Mouse (Mus musculus): ENCODE results near the gene Sult6b2. TPM values are rescaled to one million over a fixed set of nuclear protein-coding genes. Genes with fewer than 3 reads are reported as not detected.
A peak's percentile ranks its signal among the peaks of the same experiment; 100 is the strongest.

Sult6b2 gene
- total RNA-seq, 2 experiments from 2014 or later, result not detected

DNA sequence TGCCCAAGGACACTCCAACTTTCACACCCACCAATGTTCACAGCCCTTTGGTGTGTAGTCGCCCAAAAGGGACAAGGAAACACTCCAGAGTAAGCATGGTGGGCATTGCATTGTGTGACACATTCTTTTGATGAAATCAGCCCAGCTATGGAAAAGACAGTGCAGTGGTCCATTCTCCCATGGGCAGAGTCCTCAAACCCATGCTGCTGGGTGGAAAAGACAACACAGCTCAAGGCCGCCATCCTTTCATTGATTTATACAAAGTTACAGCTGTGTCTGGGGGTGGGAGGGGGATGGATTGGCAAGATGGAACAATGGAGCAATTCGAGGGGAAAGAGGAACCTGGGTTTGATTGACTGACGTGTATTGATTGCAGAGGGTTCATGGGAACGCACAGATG lies 8.7 kb upstream of the Sult6b2 start:
- no peak for DNase-seq (ENCODE audit: low spot score in 2 of 2)

DNA sequence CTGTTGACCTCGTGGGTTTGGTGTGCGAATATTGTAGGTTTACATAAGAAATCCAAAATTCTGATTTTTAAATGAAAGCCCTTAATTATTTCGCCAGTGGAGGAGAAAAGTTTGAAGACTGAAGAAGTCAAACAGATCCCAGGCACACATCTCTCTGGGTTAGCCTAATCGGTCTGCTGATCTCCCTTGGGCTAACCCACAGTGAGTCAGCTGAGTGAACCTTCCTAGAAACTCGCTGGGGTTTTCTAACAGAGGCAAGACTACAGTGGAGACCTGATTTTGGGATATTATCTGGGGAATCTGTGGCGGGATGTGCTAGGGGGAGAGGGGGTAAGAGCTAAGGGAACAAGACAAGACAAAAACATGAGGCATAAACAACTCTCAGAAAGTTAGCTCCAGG lies 5.9 kb upstream of the Sult6b2 start:
- no peak for DNase-seq (ENCODE audit: low spot score in 2 of 2)

GRCm38 (mm10) chr6:142809373-142810098 lies 5.2 kb upstream of the Sult6b2 start:
- DNase-seq (ENCODE audit: low spot score in 2 of 2), result no peak

DNA sequence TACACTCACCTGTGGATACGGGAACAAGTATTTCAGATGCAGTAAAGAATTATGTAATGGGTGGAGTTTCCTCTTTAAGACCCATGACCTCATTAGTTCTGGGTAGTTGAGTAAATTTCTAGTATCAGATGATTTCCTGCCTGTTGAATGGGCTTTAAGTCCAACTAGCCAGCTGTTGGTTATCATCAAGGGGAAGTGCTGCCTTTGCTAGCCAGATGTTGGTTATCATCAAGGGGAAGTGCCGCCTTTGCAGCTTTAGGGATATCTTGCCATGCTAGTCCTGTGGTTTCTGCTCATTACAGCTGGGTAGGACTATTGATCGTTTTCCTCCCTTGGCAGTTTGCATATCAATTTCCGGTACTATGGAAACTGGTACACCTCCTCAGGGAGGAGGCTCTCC lies 2.0 kb upstream of the Sult6b2 start:
- DNase-seq (ENCODE audit: low spot score in 2 of 2), result no peak

DNA sequence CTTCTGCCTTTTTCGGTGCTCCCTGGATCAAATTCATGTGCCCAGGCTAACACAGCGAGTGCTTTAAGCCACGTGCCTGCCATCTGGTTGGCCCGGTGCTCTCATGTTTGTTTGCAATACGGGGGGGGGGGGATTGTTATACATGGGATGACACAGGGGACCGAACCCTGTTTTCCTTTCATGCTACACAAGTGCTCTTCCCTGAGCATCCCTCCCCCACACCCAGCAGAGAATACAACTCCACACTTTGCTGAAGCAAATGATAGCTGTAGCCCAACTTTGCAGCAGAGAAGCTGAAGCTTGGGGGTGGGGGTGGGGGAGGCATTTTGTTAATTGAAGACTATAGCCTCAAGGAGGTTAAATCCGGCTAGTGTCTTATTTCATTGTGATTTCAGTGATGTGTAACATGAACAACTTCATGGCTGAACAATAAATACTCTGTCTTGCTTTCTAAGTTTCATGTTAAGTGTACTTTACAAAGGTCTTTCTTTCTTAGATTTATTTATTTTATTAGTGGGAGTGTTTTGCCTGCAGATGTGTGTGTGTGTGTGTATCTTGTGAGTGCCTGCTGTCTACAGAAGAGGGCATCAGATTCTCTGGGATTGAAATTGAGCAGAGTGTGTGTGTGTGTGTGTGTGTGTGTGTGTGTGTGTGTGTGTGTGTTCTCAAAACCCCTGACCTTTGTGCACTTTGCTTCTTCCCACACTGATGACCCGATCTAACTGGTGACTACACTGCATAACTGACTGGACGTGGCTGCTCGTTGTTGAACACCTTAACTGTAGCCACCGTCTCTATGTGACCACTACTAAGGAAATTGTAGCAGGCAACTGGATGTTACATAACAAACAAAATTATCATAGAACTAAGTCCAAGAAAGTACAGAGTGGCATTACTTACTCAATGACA lies 1.4 kb downstream of the Sult6b2 start:
- DNase-seq (ENCODE audit: low spot score in 2 of 2), result no peak

- no peak for DNase-seq (ENCODE audit: low spot score in 2 of 2)
These were observed 2.6 kb downstream of the Sult6b2 start for GRCm38 (mm10) chr6:142801687-142802086.

DNA sequence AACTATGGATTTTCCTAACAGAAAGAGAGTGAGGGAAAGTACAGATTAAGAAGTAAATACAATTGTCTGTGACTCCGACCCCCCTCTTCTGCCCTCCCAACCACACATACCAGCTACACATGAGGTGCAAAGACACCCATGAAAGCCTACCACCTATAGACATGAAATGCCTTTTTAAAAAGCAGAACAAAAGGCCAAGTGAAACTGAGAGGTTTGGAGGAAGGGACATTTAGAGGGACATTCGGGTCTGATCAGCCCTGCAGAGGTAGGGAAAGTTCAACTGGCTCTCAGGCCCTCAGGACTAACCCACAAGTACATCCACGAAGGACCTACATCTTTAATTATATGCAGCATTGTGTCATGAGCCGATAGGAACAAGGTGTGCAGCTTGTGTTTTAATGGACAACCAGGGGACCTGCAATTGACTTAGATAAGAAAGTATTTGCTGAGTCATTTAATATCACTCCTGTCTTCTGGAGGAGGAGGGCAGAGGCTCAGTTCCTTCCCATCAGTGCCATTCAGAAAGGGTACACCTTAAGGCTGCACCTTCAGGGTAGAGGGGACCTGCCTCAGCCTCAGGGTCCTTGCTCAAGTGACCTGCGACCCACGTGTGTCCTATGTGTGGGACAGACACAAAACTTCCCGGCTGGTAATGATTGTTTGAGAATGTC lies 4.5 kb downstream of the Sult6b2 start:
- DNase-seq (ENCODE audit: low spot score in 2 of 2), result no peak

GRCm38 (mm10) chr6:142798837-142799236 lies 5.5 kb downstream of the Sult6b2 start:
- DNase-seq (ENCODE audit: low spot score in 2 of 2), result no peak

GRCm38 (mm10) chr6:142797996-142798395 lies 6.3 kb downstream of the Sult6b2 start:
- no peak for DNase-seq (ENCODE audit: low spot score in 2 of 2)

DNA sequence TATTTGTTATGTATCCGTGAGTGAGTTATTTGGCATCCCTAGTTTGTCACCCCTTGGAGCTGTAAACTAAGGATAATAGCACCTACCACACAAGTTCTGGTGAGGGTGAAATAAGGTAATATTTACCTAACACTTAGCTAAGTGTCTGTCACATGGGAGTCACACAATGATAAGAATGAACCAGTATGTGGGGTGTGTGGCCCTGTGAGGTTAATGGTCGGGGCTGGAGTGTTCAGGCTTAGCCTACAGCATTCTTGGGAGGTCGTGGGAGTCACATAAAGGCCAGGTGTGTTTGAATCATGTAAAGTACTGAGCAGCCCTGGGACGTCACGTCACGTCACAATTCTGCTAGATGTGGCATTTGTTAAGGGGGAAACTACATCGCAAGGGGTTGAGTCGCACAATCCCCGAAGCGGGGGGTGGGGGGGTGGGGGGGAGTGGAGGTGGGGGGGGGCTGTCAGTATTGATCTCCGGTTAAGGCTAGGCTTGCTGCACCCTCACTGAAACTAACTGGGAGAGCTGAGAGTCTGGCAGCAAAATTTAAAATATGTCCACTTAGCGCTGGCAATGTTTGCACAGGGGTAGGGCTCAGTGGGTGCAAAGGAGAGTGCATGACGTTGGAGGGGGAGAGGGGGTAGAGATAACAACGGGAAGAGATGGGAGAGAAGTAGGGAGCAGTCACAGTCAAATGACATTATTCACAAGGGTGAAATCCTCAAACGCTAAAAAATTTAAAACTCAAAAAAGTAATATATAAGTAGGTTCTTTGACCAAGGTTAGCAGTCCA lies 8.5 kb downstream of the Sult6b2 start:
- no peak for DNase-seq (ENCODE audit: low spot score in 2 of 2)

- DNase-seq (ENCODE audit: low spot score in 2 of 2), result no peak
These were observed 9.2 kb downstream of the Sult6b2 start for GRCm38 (mm10) chr6:142795087-142795486.

DNA sequence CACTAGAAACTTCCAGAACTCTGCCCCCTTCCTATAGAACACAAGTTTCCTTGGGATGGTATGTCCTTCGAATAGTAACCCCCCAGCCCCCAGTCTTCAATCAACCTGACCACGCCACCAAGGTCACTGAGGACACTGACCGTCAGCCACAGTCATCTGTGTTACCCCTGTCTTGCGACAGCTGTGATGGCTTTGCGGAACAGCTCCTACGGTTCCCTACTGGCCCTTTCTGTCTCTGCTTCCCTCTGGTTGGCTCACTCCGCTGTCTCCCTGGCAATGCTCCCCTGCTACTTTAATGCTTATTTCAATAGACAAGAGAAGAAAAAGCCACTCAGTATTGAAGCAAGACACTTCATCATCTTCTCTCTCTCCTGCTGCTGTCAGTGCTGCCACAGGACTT lies 10.8 kb downstream of the Sult6b2 start:
- DNase-seq (ENCODE audit: low spot score in 2 of 2), result no peak

- DNase-seq (ENCODE audit: low spot score in 2 of 2), result no peak
These were observed 11.9 kb downstream of the Sult6b2 start for GRCm38 (mm10) chr6:142792241-142792968.

DNA sequence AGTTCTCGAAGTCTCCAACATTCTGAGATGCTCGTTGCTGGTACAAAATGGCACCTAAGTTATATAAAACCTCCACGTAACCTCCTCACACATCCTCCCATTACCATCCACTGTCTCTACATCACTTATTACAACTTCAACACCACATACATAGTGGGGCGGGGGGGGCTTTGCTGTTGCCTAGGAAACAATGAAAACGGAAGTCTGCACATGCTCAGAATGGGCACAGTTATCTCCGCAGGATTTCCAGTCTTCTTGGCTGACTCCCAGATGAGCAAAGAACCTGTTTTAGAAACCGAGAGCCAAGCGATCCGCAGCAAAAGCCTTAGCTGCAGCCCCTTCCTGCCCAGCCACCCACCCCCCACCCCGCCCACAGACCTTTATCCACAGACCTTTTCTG lies 14.6 kb downstream of the Sult6b2 start:
- no peak for DNase-seq (ENCODE audit: low spot score in 2 of 2)

GRCm38 (mm10) chr6:142788042-142788987 lies 16.0 kb downstream of the Sult6b2 start:
- peak in 1 of 2 experiments; percentile 25 for DNase-seq (ENCODE audit: low spot score in 2 of 2)

DNA sequence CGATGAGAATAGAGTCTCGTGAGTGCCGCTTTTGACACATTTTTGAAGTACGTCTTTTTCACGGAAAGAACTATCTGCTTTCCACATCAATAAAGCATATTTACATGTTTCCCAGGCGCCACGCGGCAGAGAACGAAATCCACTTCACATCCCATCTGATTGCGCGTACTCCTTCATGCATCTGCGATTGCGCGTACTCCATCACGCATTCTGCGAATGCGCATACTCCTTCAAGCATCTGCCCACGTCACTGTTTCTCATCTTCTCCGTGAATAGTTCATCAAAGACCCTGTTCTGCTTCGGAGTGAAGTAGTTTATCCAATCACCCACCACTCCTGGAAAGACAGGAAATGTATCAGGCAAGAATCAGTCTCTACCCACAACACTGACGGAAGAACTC lies 18.2 kb downstream of the Sult6b2 start:
- no peak for DNase-seq (ENCODE audit: low spot score in 2 of 2)

DNA sequence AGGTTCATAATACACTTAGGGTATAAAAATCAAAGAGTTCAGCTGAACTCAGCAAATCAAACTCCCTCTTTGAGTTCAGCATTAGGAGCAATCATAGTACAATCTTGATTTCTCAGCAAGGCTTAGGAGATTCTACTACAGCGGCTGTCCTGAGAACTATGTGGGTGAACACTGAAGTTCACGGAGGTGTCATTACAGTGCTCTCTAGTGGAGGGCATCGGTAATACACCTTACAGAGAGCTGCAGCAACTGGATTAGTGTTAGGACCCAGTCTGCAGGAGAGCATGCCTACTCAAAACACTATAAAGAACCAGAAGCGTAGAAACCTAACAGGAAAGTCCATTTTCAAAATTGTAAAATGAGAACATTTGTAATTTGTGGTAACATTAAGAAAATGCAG lies 19.0 kb downstream of the Sult6b2 start:
- DNase-seq (ENCODE audit: low spot score in 2 of 2), result peak in 1 of 2 experiments; percentile 36

DNA sequence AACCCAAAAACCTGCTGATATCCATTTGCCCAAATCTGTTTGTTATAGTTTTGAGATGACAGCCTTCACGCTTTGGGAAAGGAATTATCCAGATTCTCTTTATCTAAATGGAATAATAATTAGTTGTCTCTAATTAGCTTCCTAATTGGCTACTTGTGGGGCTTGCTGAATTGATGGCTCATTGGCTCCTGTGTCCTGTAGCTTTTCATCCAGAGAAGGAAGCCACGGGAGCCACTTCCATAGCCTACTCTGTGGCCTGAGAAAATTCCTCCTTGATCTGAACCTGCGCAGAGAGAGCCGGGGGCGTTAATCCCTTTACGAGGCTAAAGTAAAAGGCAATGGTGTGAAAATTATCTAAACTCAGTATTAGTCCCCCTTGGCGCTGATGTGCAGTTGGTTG lies 23.0 kb downstream of the Sult6b2 start:
- no peak for DNase-seq (ENCODE audit: low spot score in 2 of 2)

- no peak for DNase-seq (ENCODE audit: low spot score in 2 of 2)
These were observed 23.7 kb downstream of the Sult6b2 start for GRCm38 (mm10) chr6:142780574-142781033.
